Mouse (Mus musculus) R1 (cell line): Measurements from ENCODE around the gene Pam.

ENCODE experiments used
- DNase-seq: peaks from one replicate; pipeline ENCODE4 v3.0.0-alpha.2; 2018; ENCODE audit warnings: low read depth, low spot score

The Pam gene

DNA sequence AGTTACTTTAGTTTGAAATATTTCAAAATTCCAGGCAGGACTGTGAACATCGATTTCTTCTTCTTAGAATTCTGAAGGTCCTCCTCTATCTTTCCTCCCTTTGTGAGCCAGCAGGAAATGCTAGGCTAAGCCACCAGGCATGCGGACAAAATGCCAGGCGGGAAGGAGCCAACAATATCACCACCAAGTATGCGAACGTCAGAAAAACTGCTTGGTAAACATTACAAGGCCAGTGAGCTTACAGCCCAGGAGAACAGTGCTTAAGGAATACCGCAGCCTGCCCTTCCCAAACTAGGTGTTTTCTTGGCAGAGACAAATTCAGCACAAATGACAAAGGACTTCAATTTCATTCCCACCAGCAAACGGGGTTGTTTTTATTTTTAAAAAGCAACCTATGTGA, 15.8 kb downstream of the Pam start:
- no peak for DNase-seq

DNA sequence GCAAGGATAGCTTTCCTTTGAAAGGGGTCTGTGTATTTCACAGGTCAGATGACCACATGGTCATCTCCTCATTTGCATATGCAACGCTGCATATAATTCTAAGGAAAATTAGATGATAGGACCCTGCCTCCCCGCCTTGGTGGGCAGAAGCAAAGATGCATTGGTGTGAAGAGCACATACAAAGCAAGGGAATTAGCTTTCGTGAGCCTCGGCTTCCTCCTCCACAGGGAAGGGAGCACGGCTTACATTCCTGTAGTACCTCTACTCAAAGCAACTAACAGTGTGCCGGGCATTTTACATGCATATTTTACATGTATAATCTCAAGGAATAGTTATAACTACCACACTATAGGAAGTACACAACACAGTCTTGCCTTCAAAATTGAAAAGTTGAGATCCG, 16.7 kb downstream of the Pam start:
- no peak for DNase-seq

GRCm38 (mm10) chr1:98073826-98074225, 21.6 kb downstream of the Pam start:
- DNase-seq, result no peak

DNA sequence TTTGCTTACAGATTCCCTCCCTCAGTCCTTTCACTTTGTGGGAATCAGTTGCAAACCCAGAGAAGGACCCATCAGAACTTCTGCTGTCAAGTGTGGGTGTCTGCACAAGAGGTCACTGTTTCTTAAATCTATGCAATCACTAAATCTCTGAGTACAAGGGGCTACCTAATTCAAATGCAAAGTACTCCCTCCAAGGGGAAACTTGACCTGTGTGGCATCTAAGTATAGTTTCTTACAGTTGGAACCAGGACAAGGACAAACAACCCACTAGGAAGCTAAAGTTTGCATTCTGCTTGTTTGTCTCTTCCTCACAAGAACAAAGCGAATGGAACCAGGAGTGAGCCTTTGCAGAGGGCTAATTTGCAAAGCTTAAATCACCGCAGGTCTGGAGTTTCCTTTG, 22.3 kb downstream of the Pam start:
- peak; percentile 91 for DNase-seq

- peak; percentile 80 for DNase-seq
Observed at GRCm38 (mm10) chr1:98072045-98072444, 23.4 kb downstream of the Pam start.

DNA sequence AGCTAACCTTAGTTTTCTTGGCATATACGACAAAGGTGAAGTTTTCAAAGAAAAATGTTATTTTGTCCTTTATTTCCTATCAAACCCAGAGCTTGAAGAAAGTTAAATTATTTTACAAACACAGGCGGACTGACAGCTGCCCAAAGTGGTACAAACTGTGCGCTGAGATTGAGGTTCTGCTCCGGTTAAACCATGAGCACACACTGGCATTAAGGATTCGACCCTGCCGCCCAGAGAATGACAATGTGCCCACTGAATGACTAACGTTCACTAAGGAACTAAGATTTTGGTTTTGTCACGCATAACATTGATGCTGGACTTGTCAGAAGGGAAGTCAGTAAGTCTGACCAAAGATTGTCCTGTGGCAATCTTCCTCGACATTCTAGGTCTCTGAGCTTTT, 24.0 kb downstream of the Pam start:
- DNase-seq, result no peak

GRCm38 (mm10) chr1:98070743-98071325, 24.6 kb downstream of the Pam start:
- DNase-seq, result no peak

DNA sequence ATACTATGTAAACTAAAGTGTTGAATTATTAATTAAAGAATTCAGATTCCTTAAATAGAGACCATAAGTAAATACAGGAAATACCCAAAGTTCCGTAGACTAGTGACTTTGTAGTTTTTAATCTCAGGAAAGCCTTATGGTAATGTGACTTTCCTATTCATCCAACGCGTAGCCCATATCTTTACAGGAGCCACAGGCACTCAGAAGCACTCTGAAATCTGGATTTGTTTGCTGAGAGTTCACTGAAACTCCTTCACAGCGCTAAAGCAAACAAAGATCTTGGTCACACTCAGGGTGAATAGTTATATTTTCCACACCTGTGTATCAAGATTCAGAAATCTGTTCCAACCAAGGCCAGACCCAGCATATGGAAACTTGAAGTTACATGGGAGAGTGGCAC, 27.3 kb downstream of the Pam start:
- no peak for DNase-seq

GRCm38 (mm10) chr1:98062074-98062473, 33.4 kb downstream of the Pam start:
- DNase-seq, result no peak

- no peak for DNase-seq
Observed at GRCm38 (mm10) chr1:98059401-98059800, 36.0 kb downstream of the Pam start.

DNA sequence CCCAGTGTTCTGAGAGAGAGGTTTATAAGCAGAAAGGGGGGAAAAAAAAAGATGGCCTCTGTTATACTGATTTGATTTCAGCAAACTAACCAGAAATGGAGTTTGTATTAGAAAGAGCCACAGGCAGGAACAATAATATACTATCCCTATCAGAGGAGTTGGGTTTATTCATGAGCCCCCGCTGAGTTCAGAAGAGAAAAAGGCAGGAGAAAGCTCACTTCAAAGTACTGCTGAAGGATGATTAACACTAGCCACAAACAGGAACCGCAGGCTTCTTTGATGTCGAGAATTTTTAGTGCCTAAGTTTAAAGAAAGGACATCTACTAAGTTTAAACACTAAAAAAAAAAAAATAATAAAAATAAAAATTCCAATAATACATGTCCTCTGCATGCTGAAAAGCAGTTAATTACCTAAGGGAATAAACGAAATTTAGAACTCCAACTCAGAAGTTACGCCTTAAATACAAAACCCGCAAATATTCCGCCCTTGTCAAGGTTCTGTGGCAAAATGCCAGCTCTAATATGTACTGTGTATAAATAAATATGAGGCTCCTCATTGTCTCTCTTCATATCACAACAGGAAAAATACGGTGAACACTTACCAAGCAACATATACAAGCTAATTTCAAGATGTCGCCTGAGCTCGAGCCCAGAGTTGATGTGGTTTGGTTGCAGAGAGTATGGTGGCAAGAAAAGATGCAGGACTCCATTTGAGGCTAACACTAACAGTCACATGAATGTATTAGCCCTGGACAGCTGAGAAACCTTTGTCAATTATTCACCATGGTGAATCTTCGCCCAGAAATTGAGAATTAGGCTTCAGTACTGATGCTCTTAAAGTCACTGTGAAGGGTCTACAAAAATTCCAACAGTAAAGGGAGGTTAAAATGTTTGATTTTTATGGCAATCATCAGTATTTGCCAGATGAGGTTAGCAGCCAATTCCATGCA, 38.2 kb downstream of the Pam start:
- no peak for DNase-seq

- no peak for DNase-seq
Observed at GRCm38 (mm10) chr1:98056277-98056676, 39.2 kb downstream of the Pam start.

DNA sequence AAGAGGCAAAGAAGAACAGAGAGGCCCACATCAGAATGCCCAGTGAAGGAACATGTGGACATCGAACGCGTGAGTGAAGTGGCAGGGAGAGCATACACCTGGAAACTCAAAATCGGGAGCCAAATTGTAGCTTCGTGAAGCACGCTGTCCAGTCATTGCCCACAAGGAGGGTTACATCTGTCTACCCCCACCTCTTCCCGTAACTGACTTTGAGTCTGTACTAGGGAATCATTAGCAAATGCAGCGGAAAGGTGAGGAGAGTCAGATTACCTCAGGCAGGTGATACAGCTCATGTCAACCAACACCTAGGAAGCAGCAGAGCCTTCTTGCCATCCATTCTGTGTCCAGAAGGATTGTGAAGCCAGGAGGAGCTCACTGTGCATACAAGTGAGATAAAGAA, 39.9 kb downstream of the Pam start:
- no peak for DNase-seq

DNA sequence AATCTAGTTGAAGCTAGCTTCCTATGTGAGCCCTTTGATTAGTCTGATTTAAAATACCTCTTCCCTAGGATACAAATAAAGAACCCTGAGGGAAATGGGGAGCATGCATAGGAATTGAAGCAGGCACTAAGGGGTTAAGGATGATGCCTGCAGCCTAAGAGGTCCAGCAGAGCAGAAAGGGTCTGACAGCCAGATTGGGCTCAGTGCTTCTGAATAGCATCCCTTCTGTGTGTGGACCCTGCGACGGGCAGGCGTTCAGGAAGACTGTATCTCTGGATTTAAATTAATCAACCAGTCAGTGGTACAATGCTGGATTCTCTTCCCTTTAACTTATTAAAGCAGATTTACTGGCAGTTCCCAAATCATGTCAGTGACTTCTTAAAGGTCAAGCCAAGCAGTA, 41.5 kb downstream of the Pam start:
- no peak for DNase-seq

- DNase-seq, result no peak
Observed at GRCm38 (mm10) chr1:98053447-98053846, 42.0 kb downstream of the Pam start.

- DNase-seq, result no peak
Observed at GRCm38 (mm10) chr1:98052775-98053174, 42.7 kb downstream of the Pam start.

GRCm38 (mm10) chr1:98051039-98051438, 44.4 kb downstream of the Pam start:
- DNase-seq, result no peak

DNA sequence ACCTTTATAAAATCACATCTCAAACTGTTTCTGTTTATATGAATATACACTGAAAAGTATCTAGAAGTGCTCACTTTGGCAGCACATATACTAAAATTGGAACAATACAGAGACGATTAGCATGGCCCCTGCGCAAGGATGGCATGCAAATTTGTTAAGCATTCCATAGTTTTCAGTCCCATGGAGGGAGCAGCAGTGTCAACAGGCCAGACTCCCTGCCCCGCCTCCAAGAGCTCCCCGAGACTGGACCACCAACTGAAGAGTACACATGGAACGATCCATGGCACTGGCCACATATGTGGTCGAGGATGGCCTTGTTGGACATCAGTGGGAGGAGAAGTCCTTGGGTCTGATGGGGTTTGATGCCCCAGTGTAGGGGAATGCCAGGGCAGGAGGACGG, 45.7 kb downstream of the Pam start:
- no peak for DNase-seq

GRCm38 (mm10) chr1:98048218-98048801, 47.1 kb downstream of the Pam start:
- no peak for DNase-seq

DNA sequence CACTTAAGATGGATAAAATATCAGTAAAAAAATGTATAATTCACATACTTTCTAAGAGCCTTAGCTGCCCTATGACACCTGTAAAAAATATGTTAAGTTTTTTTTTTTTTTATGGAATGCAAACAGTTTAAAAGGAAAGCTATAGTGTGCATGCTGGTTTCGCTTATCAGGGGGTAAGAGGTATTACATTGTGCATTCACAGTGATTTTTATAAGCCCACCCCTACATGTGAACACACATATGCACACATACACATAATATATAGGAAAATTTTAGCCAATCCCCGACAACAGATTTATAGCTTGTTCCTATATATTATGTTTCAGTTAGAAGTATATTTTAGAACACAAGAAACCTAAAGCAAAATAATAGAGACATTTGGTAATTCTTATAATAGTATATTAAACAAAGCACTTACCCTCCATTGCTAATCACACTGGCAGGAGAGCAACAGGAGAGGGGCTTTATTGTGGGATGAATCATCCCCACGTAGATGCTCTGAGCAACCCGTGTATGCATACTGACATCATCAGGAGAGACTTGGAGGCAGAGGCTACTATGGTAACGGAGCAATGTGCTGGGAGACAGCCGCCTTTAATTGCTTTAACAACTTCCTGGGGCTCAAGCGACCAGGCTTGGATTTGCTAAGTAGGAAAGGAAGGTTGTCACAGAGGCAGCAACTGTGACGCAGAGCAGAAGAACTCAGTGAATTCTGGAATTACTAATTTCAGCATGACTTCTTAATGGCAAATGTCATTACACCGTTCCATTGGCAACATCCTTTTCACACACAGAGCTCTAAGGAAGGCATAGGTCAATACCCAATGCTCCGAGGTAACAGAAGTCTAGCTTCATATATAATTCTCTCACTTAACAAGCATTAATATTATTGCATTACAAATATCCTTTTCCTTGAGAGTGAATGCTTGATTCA, 47.9 kb downstream of the Pam start:
- DNase-seq, result peak; percentile 30

GRCm38 (mm10) chr1:98042425-98042824, 53.0 kb downstream of the Pam start:
- DNase-seq, result no peak

DNA sequence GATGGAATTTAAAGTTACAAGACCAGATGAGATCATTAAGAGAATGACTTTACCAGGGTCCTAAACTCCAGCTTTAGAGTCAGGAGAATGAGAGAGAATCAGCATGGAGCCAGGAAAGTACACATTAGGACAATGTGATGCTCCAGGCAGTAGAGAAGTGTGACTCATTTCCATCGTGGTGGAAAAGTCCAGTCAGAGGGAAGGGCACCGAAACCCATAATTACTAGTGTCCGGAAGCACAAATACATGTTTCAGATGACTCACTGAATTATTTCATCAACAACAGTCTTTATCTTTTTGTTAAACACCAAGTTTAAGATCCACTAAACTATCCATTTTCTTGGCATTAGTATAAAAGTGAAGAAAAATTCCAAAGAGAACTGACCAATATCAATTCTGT, 57.2 kb downstream of the Pam start:
- DNase-seq, result no peak
